Mouse (Mus musculus) E14TG2a.4 (cell line): ENCODE measurements around the gene Slc25a29.

Experiments used
- H3K27me3 ChIP-seq: 2 replicates; pipeline ENCODE4 v1.6.1; 2014; ENCODE audit warnings: low read length, control low read depth; ENCODE audit not compliant: insufficient read depth
- H3K36me3 ChIP-seq: 2 replicates; pipeline ENCODE4 v1.6.1; 2014; ENCODE audit warnings: low read length, control low read depth; ENCODE audit not compliant: insufficient read depth
- H3K4me1 ChIP-seq: replicated peaks from 2 replicates; pipeline ENCODE4 v1.6.1; 2014; ENCODE audit warnings: low read depth, low read length, control low read depth
- H3K4me3 ChIP-seq: replicated peaks from 2 replicates; pipeline ENCODE4 v1.5.1; 2014; ENCODE audit warnings: mild to moderate bottlenecking, low read length
- H3K9me3 ChIP-seq: 2 replicates; pipeline ENCODE4 v1.6.1; 2014; ENCODE audit warnings: low read length, control low read depth
- CTCF ChIP-seq: conservative IDR thresholded peaks from 2 replicates; pipeline ENCODE4 v1.5.1; 2014; ENCODE audit warnings: low read length
- NANOG ChIP-seq: IDR thresholded peaks from 2 replicates; pipeline ENCODE4 v1.6.1; 2014; ENCODE audit warnings: borderline replicate concordance, low read length, mixed read lengths
- POU5F1 ChIP-seq: IDR thresholded peaks from 2 replicates; pipeline ENCODE4 v1.6.1; 2014; ENCODE audit warnings: low read length, borderline replicate concordance

Gene Slc25a29

GRCm38 (mm10) chr12:108801613-108802012 lies 34.1 kb downstream of the Slc25a29 start:
- no peaks in the 10 kb centered on the region for H3K9me3 ChIP-seq
- H3K4me1 ChIP-seq: peaks cover 97% of the 10 kb centered on the region
- peaks cover 78% of the 10 kb centered on the region for H3K36me3 ChIP-seq
- no peak overlapping the region for H3K4me3 ChIP-seq
- no peak for TF ChIP-seq NANOG
- TF ChIP-seq CTCF: no peak
- TF ChIP-seq POU5F1: no peak
- no peaks in the 10 kb centered on the region for H3K27me3 ChIP-seq

- peak overlapping the region; percentile 94 for H3K4me3 ChIP-seq
- H3K9me3 ChIP-seq: no peaks in the 10 kb centered on the region
- peaks cover 70% of the 10 kb centered on the region for H3K4me1 ChIP-seq
- H3K36me3 ChIP-seq: peaks cover 40% of the 10 kb centered on the region
- TF ChIP-seq CTCF (no peak), POU5F1 (no peak)
- no peaks in the 10 kb centered on the region for H3K27me3 ChIP-seq
Measured at GRCm38 (mm10) chr12:108794979-108795537, 40.6 kb downstream of the Slc25a29 start.

- no peaks in the 10 kb centered on the region for H3K9me3 ChIP-seq
- peak overlapping the region; percentile 94 for H3K4me3 ChIP-seq
- TF ChIP-seq NANOG (no peak), POU5F1 (no peak), CTCF (no peak)
- no peaks in the 10 kb centered on the region for H3K27me3 ChIP-seq
- H3K4me1 ChIP-seq: peaks cover 64% of the 10 kb centered on the region
- H3K36me3 ChIP-seq: peaks cover 35% of the 10 kb centered on the region
Measured at GRCm38 (mm10) chr12:108794078-108794711, 41.5 kb downstream of the Slc25a29 start.

GRCm38 (mm10) chr12:108793453-108793941 lies 42.2 kb downstream of the Slc25a29 start:
- Histone ChIP-seq H3K4me1 (peaks cover 57% of the 10 kb centered on the region), H3K36me3 (peaks cover 28% of the 10 kb centered on the region), H3K4me3 (peak overlapping the region; percentile 94), H3K27me3 (no peaks in the 10 kb centered on the region), H3K9me3 (no peaks in the 10 kb centered on the region)
- TF ChIP-seq POU5F1 (no peak), NANOG (no peak), CTCF (no peak)

GRCm38 (mm10) chr12:108792546-108793452 lies 42.9 kb downstream of the Slc25a29 start, which contains the start of gene Yy1:
Gene Yy1, plus strand, starts transcription at chr12:108792973.
- H3K4me1 ChIP-seq: peaks cover 55% of the 10 kb centered on the region
- no peaks in the 10 kb centered on the region for H3K9me3 ChIP-seq
- no peak for TF ChIP-seq POU5F1
- no peak for TF ChIP-seq CTCF
- TF ChIP-seq NANOG: no peak
- H3K4me3 ChIP-seq: peak within 1 kb of the TSS; percentile 94
- H3K27me3 ChIP-seq: no peaks in the 10 kb centered on the region
- H3K36me3 ChIP-seq: peaks cover 26% of the 10 kb centered on the region

GRCm38 (mm10) chr12:108792152-108792545 lies 43.5 kb downstream of the Slc25a29 start:
- H3K4me1 ChIP-seq: peaks cover 49% of the 10 kb centered on the region
- peaks cover 23% of the 10 kb centered on the region for H3K36me3 ChIP-seq
- H3K9me3 ChIP-seq: no peaks in the 10 kb centered on the region
- H3K27me3 ChIP-seq: no peaks in the 10 kb centered on the region
- peak overlapping the region; percentile 94 for H3K4me3 ChIP-seq
- TF ChIP-seq NANOG: no peak
- TF ChIP-seq CTCF: no peak
- no peak for TF ChIP-seq POU5F1

- Histone ChIP-seq H3K27me3 (no peaks in the 10 kb centered on the region), H3K4me3 (no peak overlapping the region), H3K36me3 (peaks cover 10% of the 10 kb centered on the region; the same call in 1 of the 2 replicates), H3K4me1 (peaks cover 27% of the 10 kb centered on the region), H3K9me3 (no peaks in the 10 kb centered on the region)
- no peak for TF ChIP-seq POU5F1
- no peak for TF ChIP-seq CTCF
- TF ChIP-seq NANOG: no peak
Measured at GRCm38 (mm10) chr12:108787329-108787728, 48.4 kb downstream of the Slc25a29 start.

GRCm38 (mm10) chr12:108785161-108785560 lies 50.5 kb downstream of the Slc25a29 start:
- Histone ChIP-seq H3K36me3 (peaks cover 13% of the 10 kb centered on the region; the same call in 1 of the 2 replicates), H3K27me3 (no peaks in the 10 kb centered on the region), H3K4me1 (peaks cover 15% of the 10 kb centered on the region), H3K4me3 (no peak overlapping the region), H3K9me3 (no peaks in the 10 kb centered on the region)
- TF ChIP-seq CTCF: no peak
- no peak for TF ChIP-seq NANOG
- TF ChIP-seq POU5F1: no peak
